Mouse (Mus musculus): ENCODE measurements around the gene Ehmt1.

The Ehmt1 gene

DNA sequence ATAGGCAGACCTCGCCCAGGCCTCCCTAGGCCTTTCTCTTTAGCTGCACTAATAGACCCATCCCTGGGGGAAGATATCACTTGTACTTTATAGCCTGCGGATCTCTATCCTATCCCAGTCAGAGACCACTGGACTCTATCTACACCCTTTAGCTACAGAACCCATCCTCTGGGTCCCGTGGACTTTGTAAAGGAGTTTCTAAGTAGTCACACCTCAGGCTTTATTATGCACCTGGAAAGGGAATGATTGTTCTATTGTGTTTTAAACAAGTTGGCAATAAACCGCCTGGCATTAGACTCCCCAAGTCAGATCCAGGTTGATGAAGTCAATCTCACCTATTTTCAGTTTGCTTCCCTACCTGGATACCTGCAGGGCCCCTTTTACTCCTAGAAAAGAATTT, 7.2 kb downstream of the Ehmt1 start:
- DNase-seq (ENCODE audit: extremely low spot score): no peak

DNA sequence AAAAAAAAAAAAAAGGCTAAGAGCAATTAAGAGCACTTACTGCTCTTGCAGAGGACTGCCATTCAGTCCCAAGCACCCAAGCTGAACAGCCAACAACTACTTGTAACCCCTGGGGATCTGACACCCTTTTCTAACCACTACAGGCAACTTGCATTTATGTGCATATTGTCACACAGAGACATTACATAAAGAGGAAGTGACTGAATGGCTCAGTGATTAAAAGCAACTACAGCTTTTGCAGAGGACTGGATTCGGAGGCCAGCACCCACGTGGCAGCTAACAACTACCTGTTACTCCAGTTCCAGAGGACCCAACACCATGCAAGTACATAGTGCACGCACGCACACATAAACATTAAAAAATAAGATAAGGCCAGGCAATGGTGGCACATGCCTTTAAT, 8.9 kb downstream of the Ehmt1 start:
- DNase-seq (ENCODE audit: extremely low spot score): no peak

DNA sequence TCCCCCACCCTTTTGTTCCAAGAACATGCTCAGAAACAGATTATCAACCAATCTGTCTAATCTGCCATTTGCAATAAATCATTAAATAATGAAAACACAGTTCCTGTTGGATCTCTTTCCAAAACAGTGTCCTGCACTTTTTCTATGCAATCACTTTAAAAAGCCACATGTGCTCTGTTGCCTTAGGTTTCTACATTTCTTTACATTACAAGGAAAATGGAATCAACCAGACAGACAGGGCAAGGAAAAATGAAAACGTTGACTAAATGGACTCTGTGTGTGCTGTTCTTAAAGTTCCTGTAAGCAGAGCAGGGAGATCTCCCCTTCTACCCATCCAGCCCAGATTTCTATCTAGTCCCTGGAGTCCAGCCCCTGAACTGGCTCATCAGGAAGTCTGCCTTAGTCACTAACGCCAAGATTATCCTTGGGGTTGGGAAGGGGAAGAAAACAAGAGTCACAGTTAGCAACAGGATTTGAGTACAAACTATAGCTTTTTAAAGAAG, 13.7 kb downstream of the Ehmt1 start:
- no peak for DNase-seq (ENCODE audit: extremely low spot score)

DNA sequence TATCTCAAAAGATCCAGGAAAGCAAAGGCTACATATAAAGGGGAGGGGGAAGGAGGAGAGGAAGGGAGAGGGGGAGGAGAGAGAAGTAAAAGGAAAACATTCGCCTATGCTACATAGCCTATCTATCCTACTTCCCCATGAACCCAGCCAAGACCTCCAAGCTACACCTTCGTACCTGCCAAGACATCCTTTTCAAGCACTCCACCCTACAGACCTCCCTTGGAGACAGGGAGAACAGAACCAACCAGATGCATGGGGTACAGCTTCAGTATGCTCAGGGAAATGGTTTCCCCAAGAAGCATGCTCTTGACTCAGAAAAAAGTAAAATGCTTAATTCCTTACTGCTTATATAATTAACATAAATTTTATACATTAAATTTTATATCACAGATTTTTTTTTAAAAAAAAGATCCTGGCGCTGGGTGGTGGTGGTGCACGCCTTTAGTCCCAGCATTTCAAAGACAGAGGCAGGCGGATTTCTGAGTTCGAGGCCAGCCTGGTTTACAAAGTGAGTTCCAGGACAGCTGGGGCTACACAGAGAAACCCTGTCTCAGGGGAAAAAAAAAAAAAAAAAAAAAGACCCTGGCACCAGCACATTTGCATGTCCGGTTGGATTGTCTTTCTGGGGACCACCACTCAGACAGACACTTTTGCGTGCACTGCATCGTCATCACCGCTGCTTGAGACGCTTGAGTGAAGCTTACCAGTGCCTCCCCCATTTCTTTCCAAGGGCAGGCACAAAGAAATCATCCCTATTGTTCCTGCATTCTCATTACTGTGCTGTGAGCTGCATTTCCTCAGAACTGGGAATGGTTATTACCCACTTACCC, 14.4 kb downstream of the Ehmt1 start:
- peak; percentile 27 for DNase-seq (ENCODE audit: extremely low spot score)

DNA sequence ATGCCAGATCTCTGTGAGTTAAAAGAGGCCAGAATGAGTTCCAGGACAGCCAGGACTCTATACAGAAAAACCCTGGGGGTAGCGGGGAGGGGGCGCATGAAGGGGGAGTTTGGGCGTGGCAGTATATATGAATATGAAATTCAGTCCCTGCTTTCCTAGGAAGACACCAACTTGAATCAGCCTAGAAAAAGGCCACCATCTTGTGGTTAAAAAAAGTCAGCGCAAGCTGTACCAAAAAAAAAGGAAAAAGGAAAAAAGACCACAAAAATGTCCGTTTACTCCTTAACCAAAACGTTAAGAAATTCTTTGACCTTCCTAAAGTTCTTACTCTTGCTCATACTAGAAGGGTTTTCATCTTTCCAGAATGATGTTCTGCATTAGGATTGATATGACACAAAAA, 16.4 kb downstream of the Ehmt1 start:
- no peak for DNase-seq (ENCODE audit: extremely low spot score)

DNA sequence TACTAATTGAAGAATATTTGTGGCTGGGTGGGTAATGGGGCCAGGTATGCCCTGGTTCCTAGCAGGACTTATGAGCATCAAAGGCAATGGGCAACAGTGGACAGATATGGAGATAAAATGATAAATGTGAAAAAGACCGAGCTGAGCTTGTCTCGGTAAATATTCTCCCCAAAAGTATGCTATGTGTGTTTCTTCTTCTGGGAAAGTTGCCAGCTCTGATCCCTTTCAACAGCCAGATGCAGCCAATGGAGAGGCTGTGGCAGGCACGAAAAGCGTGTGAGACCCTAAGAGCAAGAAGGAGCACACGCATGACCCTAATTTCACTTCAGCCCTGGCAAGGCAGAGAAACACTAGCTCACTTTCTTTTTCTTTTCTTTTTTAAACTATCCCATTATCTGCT, 18.4 kb downstream of the Ehmt1 start:
- no peak for DNase-seq (ENCODE audit: extremely low spot score)

DNA sequence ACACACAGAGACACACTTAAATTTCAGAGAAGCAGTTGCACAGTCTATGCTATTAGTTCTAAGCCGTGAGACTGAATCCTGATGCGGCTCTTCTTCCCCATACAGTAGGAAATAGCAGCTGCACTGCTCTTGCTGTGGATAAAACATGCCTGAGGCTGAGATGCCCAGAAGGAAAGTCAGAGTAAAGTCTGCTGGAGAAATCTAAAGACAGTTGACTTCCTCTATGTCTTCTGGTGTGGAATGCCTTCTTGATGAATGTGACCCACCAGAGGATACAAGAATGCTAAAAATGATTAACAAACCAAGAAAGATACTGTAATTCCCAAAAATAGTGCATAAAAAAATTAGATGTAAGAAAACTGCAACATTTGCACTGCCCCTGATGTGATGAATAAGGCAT, 20.1 kb downstream of the Ehmt1 start:
- DNase-seq (ENCODE audit: extremely low spot score): no peak

DNA sequence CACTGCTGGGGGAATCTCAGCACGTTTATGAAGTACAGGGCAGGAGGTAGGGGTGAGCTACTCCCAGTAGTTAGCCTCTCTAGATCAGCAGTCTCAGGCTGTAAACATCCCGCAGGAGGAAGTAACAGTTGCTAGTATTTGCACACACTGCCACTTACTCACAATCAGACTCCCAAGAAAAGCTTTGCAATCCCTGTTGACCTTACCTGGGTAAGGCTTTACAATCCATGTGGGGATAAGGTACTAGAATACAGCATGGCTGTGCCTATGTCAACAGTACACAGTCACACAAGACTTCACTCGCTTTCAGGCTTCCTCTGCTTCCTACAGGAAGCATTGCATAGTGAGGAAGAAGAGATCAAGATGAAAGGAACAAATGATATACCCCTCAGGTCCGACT, 22.7 kb downstream of the Ehmt1 start:
- DNase-seq (ENCODE audit: extremely low spot score): no peak

DNA sequence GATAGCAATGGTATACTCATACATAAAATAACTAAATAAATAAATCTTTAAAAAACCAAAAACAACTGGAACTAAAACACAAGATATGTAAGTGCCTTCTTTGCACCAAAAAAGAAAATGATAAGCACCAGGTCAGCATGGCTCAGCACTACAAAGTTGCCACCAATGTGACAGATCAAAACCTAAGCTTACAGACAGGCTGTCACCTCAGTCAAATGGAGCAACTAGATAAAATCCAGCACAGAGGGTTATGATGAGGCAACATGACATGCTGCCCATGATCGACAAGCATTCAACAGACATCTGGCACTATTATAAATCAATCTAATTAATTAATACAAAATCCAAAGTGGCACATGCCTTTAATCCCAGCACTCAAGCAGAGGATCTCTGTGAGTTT, 25.2 kb downstream of the Ehmt1 start:
- no peak for DNase-seq (ENCODE audit: extremely low spot score)

DNA sequence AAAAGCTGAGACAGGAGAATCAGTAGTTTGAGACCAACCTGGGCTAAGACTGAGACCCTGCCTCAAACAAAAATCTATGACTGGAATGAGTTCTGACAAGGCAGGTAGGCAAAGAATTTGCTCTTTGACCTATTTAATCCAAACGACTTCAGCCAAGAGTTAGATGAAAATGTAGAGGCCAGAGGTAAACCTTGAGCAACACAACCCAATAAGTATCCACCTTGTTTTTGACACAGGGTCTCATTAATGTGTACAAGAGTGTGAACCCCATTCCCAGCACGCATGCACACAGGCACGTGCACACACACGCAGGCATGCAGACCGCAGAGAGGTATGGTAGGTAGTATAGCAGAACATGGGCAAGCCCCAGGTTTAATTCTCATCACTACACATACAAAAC, 27.1 kb downstream of the Ehmt1 start:
- DNase-seq (ENCODE audit: extremely low spot score): no peak

DNA sequence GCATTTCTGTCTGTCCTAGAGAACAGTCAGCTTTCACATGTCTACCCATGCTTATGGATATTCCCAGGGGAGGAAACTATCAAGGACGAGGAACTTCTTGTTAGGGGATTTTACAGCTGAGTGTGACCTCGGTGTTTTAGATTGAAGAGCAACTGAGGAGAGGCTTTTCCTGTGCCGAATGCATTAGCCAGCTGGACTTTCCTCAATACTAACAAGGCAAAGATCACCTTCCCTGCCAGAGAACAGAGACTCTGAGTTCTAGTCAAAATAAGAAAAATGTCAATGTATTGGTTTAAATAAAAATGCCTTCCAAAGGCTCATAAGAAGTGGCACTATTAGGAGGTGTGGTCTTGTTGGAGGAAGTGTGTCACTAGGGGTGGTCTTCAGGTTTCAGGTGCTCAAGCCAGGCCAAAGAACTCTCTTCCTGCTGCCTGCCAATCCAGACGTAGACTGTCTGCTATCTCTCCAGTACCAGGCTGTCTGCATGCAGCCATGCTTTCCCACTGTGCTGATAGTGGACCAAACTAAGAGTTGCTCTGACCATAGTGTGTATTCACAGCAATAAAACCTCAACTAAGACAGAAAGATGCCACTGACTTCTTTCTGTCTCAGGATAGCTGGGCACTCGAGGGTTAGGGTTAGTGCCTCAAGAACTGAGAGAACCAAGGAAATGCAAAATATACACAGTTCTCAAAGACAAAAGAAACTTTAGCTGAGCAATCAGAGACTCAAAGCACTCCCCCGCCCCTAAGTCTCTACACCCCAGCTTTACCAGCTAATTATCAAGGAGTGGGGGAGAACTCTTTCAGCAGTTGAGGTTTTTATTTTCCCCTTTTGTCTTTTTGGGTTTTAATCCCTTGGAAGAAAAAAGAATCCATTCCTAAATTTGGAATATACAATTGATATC, 28.6 kb downstream of the Ehmt1 start:
- DNase-seq (ENCODE audit: extremely low spot score): no peak

DNA sequence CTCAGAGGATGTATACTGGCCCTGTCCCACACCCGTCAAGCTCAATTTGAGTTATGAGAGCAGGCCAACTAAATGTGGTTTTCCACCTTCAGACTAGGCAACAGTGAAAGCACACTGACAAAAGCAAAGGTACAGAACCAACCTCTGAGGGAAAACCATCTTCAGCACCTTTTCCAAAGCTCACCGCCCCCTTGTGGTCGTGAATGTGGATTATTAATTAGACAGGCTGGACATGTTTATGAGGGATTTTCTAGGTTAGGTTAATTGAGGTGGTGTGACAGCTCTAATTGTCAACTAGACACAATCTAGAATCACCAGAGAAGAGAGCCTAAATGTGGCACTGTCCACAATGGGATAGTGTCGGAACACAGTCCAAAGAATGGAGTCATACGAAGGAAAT, 30.5 kb downstream of the Ehmt1 start:
- no peak for DNase-seq (ENCODE audit: extremely low spot score)

DNA sequence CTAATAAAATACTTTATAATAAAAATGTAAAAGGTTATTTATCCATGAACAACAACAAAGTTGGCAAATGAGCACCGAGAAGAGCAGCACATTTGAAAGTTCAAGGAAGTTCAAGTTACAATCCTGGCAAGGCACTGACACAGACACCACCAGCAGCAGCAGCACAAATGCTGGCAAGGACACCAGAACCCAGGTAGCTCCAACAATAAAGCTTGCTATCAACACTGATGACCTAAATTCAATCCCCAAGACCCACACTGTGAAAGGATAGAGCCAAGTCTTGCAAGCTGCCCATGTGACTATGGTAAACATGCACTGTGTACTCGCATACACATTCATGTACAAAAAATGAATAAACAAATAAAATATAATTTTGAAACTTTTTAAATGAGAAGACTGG, 38.7 kb downstream of the Ehmt1 start:
- DNase-seq (ENCODE audit: extremely low spot score): no peak

DNA sequence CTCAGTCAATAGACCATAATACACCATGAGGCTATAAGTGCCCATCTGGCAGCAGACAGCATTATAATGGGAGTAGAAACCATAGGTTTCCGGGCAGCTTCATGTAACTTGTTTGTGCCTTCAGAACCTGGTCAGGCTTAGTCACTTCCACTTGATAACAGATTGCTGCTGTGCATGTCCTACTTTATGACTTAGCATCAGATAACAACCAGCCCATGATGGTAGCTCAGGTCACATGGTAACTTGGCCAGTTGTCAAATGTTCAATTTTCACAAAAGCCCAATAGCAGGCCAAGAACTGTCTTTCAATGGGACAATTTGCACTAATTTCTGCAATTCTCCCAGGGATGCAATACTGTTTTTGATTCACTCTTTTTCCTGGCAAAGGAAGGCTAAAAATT, 48.5 kb downstream of the Ehmt1 start:
- no peak for DNase-seq (ENCODE audit: extremely low spot score)

DNA sequence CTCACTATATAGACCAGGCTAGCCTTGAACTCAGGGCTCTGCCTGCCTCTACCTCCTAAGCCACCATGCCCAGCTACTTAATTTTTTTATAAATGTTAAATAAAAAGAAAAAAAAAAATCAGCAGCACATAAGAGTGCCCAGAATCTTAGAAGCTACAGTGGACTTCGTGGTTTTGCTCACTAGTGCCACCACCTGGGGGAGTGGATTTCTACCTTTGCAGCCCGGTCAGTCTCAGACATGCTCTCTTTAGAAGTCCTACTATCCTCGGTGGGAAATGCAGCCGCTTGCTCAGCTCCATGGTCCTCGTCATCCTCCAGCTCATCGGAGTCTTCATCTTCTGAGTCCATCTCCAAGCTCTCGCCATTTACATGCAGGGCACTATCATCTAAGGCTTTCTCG, 56.4 kb downstream of the Ehmt1 start:
- no peak for DNase-seq (ENCODE audit: extremely low spot score)

DNA sequence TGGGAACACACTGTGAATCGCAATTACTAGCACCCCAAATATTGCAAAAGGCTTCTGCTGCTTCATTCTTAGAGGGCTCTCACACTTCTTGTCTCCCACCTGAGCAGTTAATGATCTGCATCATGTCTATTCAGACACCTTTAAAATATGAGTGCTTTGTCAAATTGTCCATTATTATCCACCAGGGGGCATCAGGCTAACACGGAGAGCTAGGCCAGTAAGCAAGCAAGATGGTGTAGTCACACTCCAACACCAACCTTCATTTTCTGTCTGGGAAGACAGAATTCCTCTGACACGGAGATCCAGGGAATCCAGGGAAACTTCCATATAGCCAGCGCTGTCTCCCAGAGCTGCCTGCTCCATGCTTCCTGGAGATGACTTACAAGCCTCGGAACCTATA, 67.0 kb downstream of the Ehmt1 start:
- peak; percentile 10 for DNase-seq (ENCODE audit: extremely low spot score)

DNA sequence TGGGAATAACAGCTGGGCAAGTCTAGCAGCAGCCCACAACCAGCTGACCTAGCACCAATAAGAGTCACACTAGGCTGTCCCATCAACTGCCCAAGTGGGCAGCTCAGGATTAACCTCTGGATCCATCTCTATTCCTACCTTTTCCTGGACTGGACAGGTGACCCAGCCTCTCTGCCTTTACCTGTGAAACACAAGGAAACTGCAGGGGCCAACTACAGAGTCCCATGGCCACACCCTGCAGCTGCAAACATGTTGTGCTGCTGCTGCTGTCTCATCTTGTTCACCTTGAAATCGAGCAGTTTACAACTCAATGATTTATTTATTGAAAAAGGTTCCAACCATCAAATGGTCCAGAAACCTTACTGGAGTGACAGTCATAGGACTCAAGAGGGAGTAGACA, 72.9 kb downstream of the Ehmt1 start:
- no peak for DNase-seq (ENCODE audit: extremely low spot score)

DNA sequence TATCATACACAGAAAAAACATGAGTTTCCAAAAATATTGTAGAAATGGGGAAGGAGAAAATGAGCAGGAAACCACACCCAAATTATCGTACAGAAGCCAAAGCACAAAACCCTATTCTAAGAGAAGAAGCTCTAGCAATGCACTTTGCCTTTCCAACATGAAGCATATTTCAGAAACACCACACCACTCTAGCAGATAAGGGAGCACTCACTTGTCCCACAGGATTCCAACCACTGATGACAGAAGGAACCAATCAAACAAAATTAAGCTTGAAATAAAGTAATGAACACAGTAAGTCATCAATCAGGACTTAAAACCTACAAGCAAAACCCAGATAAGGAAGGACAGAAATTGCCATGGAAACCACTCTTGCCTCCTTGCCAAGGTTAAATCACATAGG, 74.2 kb downstream of the Ehmt1 start:
- DNase-seq (ENCODE audit: extremely low spot score): no peak

DNA sequence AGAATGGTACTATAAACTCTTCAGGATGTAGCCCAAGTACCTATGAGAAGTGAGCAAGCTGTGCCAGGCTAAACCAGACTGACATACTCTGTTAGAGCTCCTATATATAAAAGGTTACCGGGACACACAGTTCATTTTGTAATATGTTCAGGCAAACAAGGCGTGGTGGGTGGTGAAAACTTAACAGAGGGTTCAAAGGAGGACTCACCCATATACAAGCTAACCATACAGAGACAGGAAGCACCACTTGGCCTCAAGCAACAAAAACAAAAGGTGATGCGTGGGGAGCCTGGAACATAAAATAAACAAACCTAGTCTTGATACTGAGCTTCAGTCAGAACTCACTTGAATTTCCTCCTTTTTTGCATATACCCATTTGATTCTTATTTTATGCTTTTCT, 88.8 kb downstream of the Ehmt1 start:
- DNase-seq (ENCODE audit: extremely low spot score): no peak

DNA sequence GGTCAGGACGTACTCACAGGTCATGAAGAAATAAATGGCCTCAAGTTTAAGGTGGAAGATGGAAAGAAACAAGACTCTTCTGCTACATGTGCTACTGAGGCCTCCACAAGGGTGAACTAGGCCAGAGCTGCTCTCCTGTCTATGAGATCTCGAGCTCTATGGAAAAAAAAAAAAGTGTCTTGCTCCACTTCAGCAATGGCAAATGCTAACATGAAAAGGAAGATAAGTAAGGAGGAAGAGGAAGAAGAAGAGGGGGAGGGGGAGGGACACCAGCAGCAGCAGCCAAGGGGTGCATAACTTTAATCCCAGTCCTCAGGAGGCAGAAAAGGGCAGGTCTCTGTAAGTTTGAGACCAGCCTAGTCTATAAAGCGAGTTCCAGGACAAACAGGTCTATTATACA, 109.7 kb downstream of the Ehmt1 start:
- DNase-seq (ENCODE audit: extremely low spot score): no peak

DNA sequence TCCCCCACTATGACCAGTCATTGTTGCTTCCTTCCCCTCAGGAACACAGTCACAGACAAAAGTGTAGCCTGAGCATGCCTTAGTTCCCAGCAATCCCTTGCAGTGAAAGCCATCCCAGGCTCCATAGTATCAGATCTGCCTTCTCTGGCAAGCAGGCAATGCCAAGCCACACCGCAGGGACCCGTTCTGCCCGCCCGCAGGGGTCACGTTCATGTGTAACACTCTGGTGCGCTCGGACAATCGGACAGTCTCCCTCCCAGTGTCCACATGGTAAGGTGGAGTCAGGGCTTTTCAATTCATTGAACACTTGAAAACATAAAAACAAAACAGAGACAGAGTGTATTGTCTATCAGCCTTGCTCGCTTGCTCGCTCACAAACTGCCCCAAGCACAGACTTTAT, 111.7 kb downstream of the Ehmt1 start:
- no peak for DNase-seq (ENCODE audit: extremely low spot score)

DNA sequence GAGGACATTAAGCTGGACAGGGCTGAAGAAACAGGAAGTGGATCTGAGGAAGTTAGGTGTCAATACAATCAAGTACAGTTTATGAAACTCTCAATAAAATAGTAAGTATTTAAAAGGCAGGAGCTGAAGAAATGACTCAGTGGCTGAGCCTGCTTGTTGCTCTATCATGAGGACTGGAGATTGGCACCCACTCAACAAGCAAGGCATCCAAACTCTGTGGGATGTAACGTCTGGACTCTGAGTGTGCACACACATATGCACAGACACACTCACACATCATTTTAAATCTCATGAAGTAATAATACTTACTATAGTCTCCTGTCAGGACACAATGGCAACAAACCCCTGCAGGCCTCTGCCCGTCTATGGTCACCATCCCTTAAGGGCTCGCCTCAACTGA, 112.4 kb downstream of the Ehmt1 start:
- DNase-seq (ENCODE audit: extremely low spot score): no peak

DNA sequence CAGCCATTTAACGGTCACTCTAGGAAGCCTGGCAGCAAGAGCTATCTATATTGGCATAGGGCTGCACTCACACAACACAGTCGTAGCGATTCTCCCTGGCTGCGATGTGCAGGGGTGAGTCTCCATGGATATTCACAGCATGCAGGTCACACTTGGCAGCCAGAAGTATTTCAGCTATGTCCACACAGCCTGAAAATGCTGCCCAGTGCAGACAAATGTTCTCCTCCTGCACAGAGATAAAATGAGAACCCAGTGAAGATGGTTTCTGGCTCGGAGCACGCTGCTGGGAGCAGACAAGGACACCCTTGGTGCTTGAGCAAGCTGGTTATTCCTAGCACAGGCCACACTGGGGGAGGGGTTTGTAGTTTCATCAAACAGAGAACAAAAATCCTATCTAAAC, 113.3 kb downstream of the Ehmt1 start:
- DNase-seq (ENCODE audit: extremely low spot score): no peak

Measured in embryo, embryonic 9.5 days (tissue).